Mouse (Mus musculus) erythroblast, embryonic 14.5 days (primary cell): ENCODE results near the gene Cacna1g.

Experiments used
- GATA1 ChIP-seq: IDR thresholded peaks from 2 replicates; pipeline ENCODE4 v1.6.1; 2012; ENCODE audit warnings: low read length, inconsistent platforms, mixed read lengths
- TAL1 ChIP-seq: IDR thresholded peaks from 3 replicates; pipeline ENCODE4 v1.6.1; 2012; ENCODE audit warnings: low read length, inconsistent platforms, mixed read lengths

DNA sequence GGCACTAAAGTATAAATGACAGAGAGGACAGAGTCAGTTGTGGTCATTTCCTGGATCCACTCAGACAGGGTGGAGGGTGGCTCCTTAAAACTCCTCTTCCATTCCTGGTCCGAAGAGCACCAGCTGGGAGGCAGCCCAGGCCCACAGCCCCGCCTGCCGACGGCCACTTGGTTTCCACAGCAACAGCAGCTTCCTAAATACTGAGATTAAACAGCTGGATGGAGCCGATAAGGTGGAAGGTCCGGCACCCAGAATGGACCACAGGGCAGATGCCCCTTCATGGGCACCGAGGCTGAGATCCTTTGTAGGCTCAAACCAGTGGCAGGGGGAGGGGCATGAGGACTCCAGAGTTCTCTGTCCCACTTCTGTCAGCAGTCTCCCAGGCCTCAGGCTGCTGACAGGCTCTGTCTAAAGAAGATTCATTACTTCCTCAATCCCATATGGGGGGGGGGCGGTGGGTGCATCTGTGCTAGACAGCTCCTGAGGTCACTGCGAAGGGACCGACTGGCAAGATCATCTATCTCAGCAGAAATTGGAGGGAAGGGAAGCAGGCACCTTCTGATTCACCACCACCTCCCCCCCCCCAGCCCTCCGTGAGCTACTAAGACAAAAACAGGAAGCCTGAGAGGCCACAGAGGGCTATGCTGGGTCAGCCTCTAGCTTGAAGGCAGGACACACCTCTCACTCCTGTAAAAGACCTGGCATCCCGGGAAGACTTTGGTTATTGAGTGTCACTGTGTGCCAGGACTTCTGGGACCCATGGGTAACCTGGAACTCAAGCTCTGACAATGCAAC is 87.8 kb downstream of the Cacna1g start:
- no peak for TF ChIP-seq GATA1
- TF ChIP-seq TAL1, result no peak
